Mouse (Mus musculus): ENCODE results near the gene Sh3glb1.
A peak's percentile ranks its signal among the peaks of the same experiment; 100 is the strongest.
"Not testable (repeated sequence)": the region's sequence is repeated elsewhere in the genome, so short reads cannot be mapped to it uniquely, and the experiment has no call there.

The Sh3glb1 gene

GRCm38 (mm10) chr3:144719901-144720747, at the start of gene Sh3glb1:
TSS of gene Sh3glb1 (minus strand) at chr3:144720335.
- DNase-seq (ENCODE audit: extremely low spot score, low read depth, low spot score) = peak; percentile 50

GRCm38 (mm10) chr3:144765161-144765560, 45.0 kb upstream of the Sh3glb1 start:
- no peak for DNase-seq (ENCODE audit: extremely low spot score, low read depth, low spot score)

DNA sequence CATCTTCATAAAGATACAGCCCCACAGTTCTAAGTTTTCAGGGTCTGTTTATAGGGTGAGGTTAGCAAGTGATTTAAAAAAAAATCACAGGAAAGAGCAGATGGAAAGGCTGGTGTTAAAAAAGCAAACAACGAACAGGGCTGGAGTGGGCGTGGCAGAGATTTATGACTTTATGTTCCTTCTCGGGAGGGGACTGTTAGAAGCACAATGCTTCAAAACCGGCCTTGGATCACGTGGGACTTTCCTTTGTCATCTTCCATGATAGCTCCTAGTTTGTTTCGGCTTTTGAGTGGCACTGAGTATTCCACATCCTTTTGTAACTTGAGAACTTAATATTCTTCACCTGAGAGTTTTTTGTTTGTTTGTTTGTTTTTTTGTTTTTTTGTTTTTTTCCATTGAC, 41.3 kb upstream of the Sh3glb1 start:
- DNase-seq (ENCODE audit: extremely low spot score, low read depth, low spot score) = no peak

GRCm38 (mm10) chr3:144760592-144761309, 40.6 kb upstream of the Sh3glb1 start, which contains the start of gene Clca3a1:
TSS of gene Clca3a1 (minus strand) at chr3:144760977.
- DNase-seq (ENCODE audit: extremely low spot score, low read depth, low spot score) = no peak

- no peak for DNase-seq (ENCODE audit: extremely low spot score, low read depth, low spot score)
Measured at GRCm38 (mm10) chr3:144759719-144760118, 39.6 kb upstream of the Sh3glb1 start.

DNA sequence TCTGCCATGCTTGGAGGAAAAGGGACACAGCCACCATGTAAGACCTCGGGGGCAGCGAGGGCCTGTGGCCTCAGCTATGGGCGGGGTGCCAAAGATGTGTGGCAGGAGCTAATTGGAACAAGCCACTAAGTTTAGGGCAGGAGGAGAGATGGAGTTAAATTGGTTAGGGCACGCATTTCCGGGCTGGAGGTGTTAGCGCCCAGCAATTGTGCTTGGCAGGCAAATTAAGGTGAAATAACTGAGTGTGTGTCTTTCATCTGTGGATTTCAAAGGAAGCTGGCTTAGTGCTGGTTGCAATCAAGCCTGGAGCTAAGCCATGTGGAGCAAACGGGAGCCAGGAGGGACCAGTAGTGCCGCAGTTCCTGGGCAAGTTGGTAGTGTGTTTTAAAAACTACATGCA, 36.0 kb upstream of the Sh3glb1 start:
- not testable (repeated sequence) for DNase-seq (ENCODE audit: extremely low spot score, low read depth, low spot score)

DNA sequence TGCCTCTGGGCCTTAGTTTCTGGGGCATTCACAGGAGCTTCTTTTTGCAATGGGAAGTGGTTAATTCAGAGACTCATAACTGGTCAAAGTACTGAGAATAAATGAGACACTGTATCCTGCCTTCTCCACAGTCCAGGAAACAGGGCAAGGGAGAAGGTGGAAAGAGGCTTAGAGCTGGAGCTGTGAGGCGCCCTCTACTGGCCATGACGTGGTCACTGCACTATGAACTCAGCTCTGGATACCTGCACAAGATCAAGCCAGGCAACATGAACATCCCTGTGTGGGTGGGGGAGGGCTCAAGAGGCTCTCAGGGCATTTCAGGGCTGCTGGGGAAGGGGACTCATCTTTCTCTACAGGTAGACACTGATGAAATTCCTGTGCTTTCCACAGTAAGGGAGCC, 33.0 kb upstream of the Sh3glb1 start:
- DNase-seq (ENCODE audit: extremely low spot score, low read depth, low spot score) = no peak

DNA sequence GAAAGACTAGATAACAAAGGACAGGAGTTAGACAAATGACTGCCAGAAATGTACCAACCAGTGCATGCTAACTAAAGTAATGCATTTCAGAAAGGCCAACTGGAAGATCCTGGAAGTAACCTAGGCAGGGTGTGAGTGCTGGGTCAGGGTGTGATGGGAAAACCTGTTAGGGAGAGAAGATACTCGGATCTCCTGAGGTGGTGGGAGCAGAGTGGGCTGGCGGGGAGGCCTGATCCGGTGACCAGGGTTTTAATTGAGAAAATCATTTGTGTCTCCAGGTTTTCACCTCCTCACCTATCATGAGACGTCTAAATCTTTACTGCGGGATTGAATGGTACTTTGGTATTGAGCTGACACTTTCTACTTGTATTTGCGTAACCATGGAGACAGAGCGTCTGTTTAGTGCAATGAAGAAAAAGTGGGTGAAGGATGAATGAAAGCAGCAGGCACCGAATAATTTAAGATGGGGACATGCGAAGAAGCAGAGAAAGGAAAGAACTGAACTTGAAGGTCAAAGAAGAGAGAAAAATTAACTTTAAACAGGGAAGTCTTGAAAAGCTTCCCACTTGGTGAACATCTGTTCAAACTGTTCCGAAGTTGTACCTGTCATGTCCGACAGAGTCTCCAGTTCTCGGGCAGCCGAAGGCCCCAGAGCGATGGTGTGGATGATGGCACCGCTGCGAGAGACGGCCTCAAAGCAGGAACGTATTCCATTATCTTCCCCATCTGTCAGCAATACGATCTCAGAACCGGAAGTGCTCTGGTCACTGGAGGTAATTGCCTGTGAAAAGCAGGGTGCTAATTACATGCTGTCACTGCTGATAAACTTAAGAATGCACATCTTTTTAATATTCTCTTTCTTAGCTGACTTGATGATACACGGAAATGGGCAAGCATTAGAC, 29.2 kb upstream of the Sh3glb1 start:
- DNase-seq (ENCODE audit: extremely low spot score, low read depth, low spot score) = not testable (repeated sequence)

GRCm38 (mm10) chr3:144747706-144748105, 27.6 kb upstream of the Sh3glb1 start:
- DNase-seq (ENCODE audit: extremely low spot score, low read depth, low spot score) = not testable (repeated sequence)

GRCm38 (mm10) chr3:144738396-144738795, 18.3 kb upstream of the Sh3glb1 start:
- not testable (repeated sequence) for DNase-seq (ENCODE audit: extremely low spot score, low read depth, low spot score)

DNA sequence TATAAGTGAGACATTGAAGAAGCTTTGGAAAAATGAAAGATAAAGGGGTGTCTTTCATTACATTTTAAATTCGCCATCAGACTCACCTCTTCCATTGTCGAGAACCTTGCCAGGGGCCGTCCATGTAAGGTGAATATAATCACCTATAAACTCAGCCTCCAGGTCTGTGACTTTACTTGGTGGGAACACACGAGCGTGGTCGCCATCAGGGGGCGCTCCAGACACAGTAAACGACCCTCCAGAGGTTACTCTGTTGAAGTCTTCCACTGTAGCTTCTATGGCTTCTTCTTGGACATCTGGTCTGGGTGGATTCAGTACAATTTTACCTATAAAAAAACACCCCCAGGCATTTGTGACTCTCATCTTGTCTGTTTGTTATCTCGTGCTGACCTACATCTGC, 16.7 kb upstream of the Sh3glb1 start:
- DNase-seq (ENCODE audit: extremely low spot score, low read depth, low spot score) = no peak

DNA sequence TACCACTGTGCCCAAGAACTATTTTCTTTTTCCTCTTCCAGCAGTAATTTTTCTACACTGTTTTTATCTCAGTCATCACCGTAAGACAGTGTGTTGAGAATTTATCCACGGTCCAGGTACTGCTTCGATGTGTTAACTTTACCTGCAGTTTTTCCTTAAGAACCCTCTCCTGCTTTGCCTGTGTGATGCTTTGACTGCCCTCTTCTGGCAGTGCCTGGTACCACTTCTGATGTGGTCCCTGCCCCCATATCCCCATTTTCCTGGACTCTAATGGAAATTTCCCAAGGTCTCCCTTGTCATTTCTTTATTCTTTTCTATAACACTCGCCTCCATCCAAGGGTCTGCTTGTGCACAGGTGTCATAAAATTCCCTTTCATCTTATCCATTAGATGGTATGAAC, 3.3 kb upstream of the Sh3glb1 start:
- DNase-seq (ENCODE audit: extremely low spot score, low read depth, low spot score) = no peak

- DNase-seq (ENCODE audit: extremely low spot score, low read depth, low spot score) = not testable (repeated sequence)
Measured at GRCm38 (mm10) chr3:144722566-144722965, 2.4 kb upstream of the Sh3glb1 start.

DNA sequence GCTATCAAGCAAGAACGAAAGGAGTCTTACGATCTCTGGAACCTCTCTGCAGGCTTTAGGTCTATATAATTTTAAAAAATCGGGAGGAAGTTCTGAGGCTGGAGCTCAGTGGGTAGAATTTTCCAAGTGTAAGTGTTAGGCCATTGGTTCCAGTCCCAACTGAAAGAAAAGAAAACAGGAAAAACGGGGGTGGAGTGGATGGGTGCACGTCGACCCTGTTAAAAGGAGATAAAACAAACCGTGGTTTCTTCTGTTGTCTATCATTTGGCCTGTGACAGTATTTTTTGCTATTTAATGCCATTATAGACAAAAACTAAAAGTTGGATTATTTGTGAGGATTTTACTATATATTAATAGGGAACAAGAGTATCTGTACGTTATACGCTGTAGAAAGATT, 1.7 kb upstream of the Sh3glb1 start:
- no peak for DNase-seq (ENCODE audit: extremely low spot score, low read depth, low spot score)

DNA sequence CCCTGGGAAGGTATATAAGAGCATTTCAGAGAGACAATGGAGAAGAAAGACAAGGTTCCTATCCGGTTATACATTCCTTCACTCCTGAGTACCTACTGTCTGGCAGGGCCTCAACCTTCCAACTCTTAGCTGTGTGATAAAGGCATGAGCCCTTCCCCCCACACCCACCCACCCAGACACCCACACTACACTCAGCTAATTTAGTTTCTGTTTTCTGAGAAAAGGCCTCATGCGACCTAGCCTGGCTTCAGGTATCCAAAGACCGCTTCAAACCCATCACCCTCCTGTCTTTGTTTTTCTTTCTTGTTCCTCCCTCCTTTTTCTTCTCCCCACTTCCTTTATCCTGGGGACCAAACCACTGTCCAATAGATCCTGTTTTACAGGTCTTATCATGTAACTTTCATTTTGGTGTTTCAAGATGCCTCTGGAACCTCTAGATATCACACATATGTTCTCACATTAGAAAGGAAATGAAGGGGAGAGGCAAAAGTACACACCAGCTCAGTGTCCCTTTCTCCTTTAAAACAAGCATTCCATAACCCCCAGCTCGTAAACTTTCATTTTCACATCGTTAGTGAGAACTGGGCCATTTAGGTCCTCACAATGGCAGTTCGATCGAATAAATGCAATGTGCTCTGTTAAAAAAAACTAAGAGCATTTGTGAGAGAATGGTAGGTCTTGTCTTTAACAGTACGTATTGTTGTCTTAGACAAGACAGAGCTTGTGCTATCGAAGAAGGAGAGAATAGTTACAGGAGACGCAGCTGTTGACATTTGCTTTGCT, 1.1 kb upstream of the Sh3glb1 start:
- no peak for DNase-seq (ENCODE audit: extremely low spot score, low read depth, low spot score)

- DNase-seq (ENCODE audit: extremely low spot score, low read depth, low spot score) = no peak
Measured at GRCm38 (mm10) chr3:144719088-144719900, 841 bp downstream of the Sh3glb1 start.

DNA sequence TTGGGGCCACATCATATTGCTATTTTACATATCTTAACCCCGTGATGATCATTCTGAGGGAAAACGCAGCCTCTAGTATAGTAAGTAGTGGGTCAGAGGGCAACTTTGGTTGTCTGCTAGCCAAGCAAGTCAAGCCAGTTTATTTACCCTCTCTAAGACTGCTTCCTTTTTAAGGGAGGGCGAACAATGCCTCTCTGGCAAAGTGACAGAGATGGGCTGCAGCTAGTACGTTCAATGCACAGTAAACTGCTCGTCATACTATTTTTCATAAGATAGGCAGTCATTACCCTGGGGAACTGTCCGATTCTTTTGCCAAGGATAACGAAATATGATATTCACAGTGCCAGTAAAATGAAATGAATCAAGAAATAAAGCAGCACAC, 1.4 kb downstream of the Sh3glb1 start:
- no peak for DNase-seq (ENCODE audit: extremely low spot score, low read depth, low spot score)

DNA sequence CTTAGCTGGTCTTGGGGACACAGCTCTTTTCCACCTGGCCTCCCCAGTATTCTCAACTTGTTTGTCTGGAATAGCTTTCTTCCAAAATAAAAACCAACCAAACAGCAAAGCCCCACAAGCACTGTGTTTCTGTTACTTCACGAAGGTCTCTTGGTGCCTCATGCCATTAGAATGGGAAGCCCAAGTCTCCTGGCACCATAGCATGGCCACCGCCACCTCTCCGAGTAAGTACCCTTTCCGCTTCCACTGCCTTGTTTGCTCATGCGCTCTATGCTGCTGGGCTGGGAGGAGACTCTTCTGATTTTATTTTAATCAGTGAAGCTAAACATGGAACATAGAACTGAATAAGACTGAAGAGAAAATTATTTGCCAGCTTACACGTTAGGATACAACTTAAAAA, 2.3 kb downstream of the Sh3glb1 start:
- DNase-seq (ENCODE audit: extremely low spot score, low read depth, low spot score) = no peak

- no peak for DNase-seq (ENCODE audit: extremely low spot score, low read depth, low spot score)
Measured at GRCm38 (mm10) chr3:144717121-144717520, 3.0 kb downstream of the Sh3glb1 start.

- DNase-seq (ENCODE audit: extremely low spot score, low read depth, low spot score) = no peak
Measured at GRCm38 (mm10) chr3:144715901-144716300, 4.2 kb downstream of the Sh3glb1 start.

All from hindlimb bud, embryonic 11.5 days (tissue).